Mouse (Mus musculus): ENCODE data around the gene Pms1.

DNA sequence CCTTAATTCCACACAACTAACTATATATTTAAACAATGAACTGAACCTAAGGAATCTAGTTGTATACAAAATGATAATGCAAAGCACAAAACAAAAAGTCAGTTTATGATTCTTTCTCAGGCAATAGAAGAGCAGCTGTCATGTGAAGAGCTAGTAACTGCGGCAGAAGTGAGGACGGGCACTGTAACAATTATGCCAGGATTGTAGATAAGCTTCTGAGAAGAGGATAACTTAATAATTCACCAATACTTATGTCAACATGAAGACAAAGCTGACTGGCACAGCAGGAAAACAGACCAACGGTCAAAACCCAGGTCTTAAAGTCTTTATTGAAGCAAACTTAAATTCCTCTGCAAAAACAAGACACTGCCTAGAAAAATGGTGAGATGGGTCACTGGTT, 5.6 kb downstream of the Pms1 start:
- no peak for TF ChIP-seq CTCF (conservative IDR thresholded peaks at IDR 0.05 in 1 of 2, IDR thresholded peaks at IDR 0.05 in 1 of 2; ENCODE audit: low read depth in 2 of 2, low read length in 2 of 2)
- no peak for TF ChIP-seq POLR2A (IDR thresholded peaks at IDR 0.05; ENCODE audit: low read depth, low read length)
- TF ChIP-seq USF2 (conservative IDR thresholded peaks at IDR 0.05; ENCODE audit: low read depth, low read length) = no peak
